Mouse (Mus musculus) thymus, postnatal 14 days (tissue): ENCODE results near the gene Zfp385a.
"Not testable (repeated sequence)": the region's sequence is repeated elsewhere in the genome, so short reads cannot be mapped to it uniquely, and the experiment has no call there.

ENCODE experiments used
- DNase-seq: peaks from one replicate; pipeline ENCODE4 v3.0.0; 2021

Zfp385a gene

GRCm38 (mm10) chr15:103285778-103286417 is 54.0 kb downstream of the Zfp385a start:
- no peak for DNase-seq

GRCm38 (mm10) chr15:103284647-103285046 is 55.2 kb downstream of the Zfp385a start:
- DNase-seq, result no peak

GRCm38 (mm10) chr15:103284066-103284465 is 55.8 kb downstream of the Zfp385a start:
- peak; percentile 53 for DNase-seq

GRCm38 (mm10) chr15:103281465-103282205 is 58.3 kb downstream of the Zfp385a start:
- DNase-seq, result no peak

- peak; percentile 36 for DNase-seq
Observed at GRCm38 (mm10) chr15:103280817-103281464, 59.0 kb downstream of the Zfp385a start.

- peak; percentile 52 for DNase-seq
Observed at GRCm38 (mm10) chr15:103279750-103280149, 60.1 kb downstream of the Zfp385a start.

- no peak for DNase-seq
Observed at GRCm38 (mm10) chr15:103277949-103278348, 61.9 kb downstream of the Zfp385a start.

- not testable (repeated sequence) for DNase-seq
Observed at GRCm38 (mm10) chr15:103275943-103276342, 64.0 kb downstream of the Zfp385a start.

GRCm38 (mm10) chr15:103272419-103273279 is 67.2 kb downstream of the Zfp385a start, which contains the start of gene Copz1:
Gene Copz1 (plus strand): TSS chr15:103272714.
- peak; percentile 92 for DNase-seq

- no peak for DNase-seq
Observed at GRCm38 (mm10) chr15:103268903-103269302, 71.0 kb downstream of the Zfp385a start.

- DNase-seq, result no peak
Observed at GRCm38 (mm10) chr15:103264794-103265193, 75.1 kb downstream of the Zfp385a start.
